Mouse (Mus musculus): ENCODE measurements at regions not wholly inside any gene's neighbourhood (a gene's known extent, or its start where the extent isn't known, plus 50 kb on each side); places are given as distances from the start of the nearest gene placed in this dataset.

DNA sequence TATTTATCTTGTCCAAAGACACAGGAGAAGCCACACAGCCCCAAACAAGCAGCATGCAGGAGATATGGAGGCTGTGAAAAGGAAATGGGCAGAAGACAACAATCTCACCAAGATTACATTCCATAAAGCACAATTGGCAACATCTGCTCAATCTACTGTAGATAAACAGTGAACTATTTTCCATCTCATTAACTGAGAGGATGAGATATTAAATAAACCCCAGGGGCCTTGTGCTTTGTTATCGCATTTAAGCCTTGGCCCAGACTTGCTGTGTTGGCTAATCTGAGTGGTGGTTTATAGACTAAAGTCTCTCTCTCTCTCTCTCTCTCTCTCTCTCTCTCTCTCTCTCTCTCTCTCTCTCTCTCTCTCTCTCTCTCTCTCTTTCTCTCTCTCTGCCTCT is 149.5 kb downstream of the Mat2b start:
- TF ChIP-seq GATA1 (IDR thresholded peaks at IDR 0.05; ENCODE audit: borderline replicate concordance, low read length) (no peak), FLI1 (IDR thresholded peaks at IDR 0.05; ENCODE audit: low read length) (no peak)

Data from megakaryocyte, embryonic 14.5 days (primary cell).